Mouse (Mus musculus) heart, postnatal 0 days (tissue): ENCODE data around the gene Ston2.

Experiments used
- CTCF ChIP-seq: IDR thresholded peaks from 2 replicates; pipeline ENCODE4 v1.5.1; 2016; ENCODE audit warnings: antibody characterized with exemption, control low read depth, low read depth
- EP300 ChIP-seq: IDR thresholded peaks from 2 replicates; pipeline ENCODE4 v1.6.1; 2016; ENCODE audit warnings: antibody characterized with exemption, low read depth

DNA sequence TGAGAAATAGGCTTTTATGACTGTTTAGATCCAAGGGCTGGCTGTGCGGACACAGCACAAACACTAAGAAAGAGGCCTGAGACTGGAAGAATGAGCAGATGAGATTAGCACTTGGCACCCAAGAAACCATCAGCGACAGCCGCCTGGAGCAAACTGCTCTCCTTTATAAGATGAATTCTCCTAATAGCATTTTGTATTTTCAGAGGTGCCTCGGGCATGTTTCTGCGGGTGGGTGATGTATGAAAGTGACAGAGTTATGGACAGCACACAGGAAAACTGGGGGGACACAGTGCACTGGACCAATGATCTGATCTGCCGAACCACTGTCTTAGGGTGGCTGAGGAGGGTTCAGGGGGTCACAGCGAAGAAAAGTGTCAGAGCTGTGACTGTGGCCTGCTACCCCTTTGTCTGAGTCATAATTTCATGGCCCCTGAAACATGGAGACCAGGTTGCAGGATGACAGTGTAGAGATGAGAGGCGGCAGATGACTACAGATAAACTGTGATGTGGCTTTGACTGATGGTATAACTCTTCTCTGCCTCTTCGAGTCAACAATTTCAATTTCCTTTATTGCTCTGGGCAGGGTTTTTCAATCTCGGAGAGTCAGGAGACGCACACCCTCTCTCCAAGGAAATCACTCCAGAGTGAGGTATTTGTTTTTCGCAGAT, 145.6 kb downstream of the Ston2 start:
- TF ChIP-seq CTCF = no peak
- no peak for TF ChIP-seq EP300
